Comparison of ENCODE assay signal across 9 mouse cellular contexts in genomic region chr2:33316063-33316405, GRCm38 (mm10). TPM values are rescaled to one million over a fixed set of nuclear protein-coding genes. Genes with fewer than 3 reads are reported as not detected.
DNase-seq lines count a peak whose midpoint lies in the region; ATAC-seq lines count a peak whose summit lies in the region.
"Had no signal": no experiment of that assay in that cellular context is flagged by ENCODE, and none has a peak within 500 bp of the region (broad histone marks: within the 10 kb centered on the region; RNA-seq: fewer than 3 reads in every experiment).

No protein-coding gene starts in this region.

- H3K4me3 ChIP-seq in heart, embryonic 10.5 days = no peak overlapping the region
- H3K4me3 ChIP-seq in midbrain, embryonic 10.5 days = no peak overlapping the region
- no peak overlapping the region for H3K4me3 ChIP-seq in midbrain, embryonic 11.5 days (ENCODE audit: low read depth, low read length)
- no peak overlapping the region for H3K4me3 ChIP-seq in limb, embryonic 10.5 days
- H3K4me3 ChIP-seq in stomach, embryonic 16.5 days (replicated peaks; ENCODE audit: low read length) = no peak overlapping the region
- no peak overlapping the region for H3K4me3 ChIP-seq in kidney, embryonic 14.5 days (ENCODE audit: low read length)
- H3K4me3 ChIP-seq: embryonic facial prominence, embryonic 12.5 days had no signal

- H3K9ac ChIP-seq in midbrain, embryonic 11.5 days (ENCODE audit: low read length) = no peak overlapping the region
- no peak overlapping the region for H3K9ac ChIP-seq in stomach, embryonic 16.5 days (ENCODE audit: low read length)
- no peak overlapping the region for H3K9ac ChIP-seq in kidney, embryonic 14.5 days (ENCODE audit: low read depth, low read length)
- H3K9ac ChIP-seq: embryonic facial prominence, embryonic 12.5 days had no signal

- no peaks in the 10 kb centered on the region for H3K27me3 ChIP-seq in heart, embryonic 10.5 days (ENCODE audit: insufficient read depth, poor library complexity, severe bottlenecking)
- H3K27me3 ChIP-seq in midbrain, embryonic 10.5 days (ENCODE audit: low read depth, poor library complexity, severe bottlenecking) = peaks cover 33% of the 10 kb centered on the region
- H3K27me3 ChIP-seq in midbrain, embryonic 11.5 days (ENCODE audit: control insufficient read depth, insufficient read depth, low read length) = peaks cover 7% of the 10 kb centered on the region; the same call in 1 of the 2 replicates
- H3K27me3 ChIP-seq in limb, embryonic 10.5 days (ENCODE audit: low read depth, poor library complexity, severe bottlenecking) = no peaks in the 10 kb centered on the region
- H3K27me3 ChIP-seq in stomach, embryonic 16.5 days (ENCODE audit: control insufficient read depth, insufficient read depth, low read length) = no peaks in the 10 kb centered on the region
- H3K27me3 ChIP-seq in kidney, embryonic 14.5 days (ENCODE audit: control insufficient read depth, insufficient read depth, low read length) = no peaks in the 10 kb centered on the region
- H3K27me3 ChIP-seq: embryonic facial prominence, embryonic 12.5 days had no signal

- 75% methylated on average over 1 of the region's 1 CpGs for WGBS in heart, embryonic 10.5 days
- 76% methylated on average over 1 of the region's 1 CpGs for WGBS in midbrain, embryonic 10.5 days
- WGBS in midbrain, embryonic 11.5 days = 86% methylated on average over 1 of the region's 1 CpGs
- 92% methylated on average over 1 of the region's 1 CpGs for WGBS in limb, embryonic 10.5 days
- 75% methylated on average over 1 of the region's 1 CpGs for WGBS in stomach, embryonic 16.5 days
- 96% methylated on average over 1 of the region's 1 CpGs for WGBS in kidney, embryonic 14.5 days

- no peaks in the 10 kb centered on the region for H3K9me3 ChIP-seq in heart, embryonic 10.5 days
- no peaks in the 10 kb centered on the region for H3K9me3 ChIP-seq in midbrain, embryonic 10.5 days (replicated peaks)
- H3K9me3 ChIP-seq in midbrain, embryonic 11.5 days (ENCODE audit: control insufficient read depth, low read length) = no peaks in the 10 kb centered on the region
- H3K9me3 ChIP-seq in limb, embryonic 10.5 days (replicated peaks) = no peaks in the 10 kb centered on the region
- H3K9me3 ChIP-seq in stomach, embryonic 16.5 days (replicated peaks; ENCODE audit: control insufficient read depth, low read length) = no peaks in the 10 kb centered on the region
- H3K9me3 ChIP-seq in kidney, embryonic 14.5 days (ENCODE audit: control insufficient read depth, low read length) = no peaks in the 10 kb centered on the region
- H3K9me3 ChIP-seq: embryonic facial prominence, embryonic 12.5 days had no signal

- H3K27ac ChIP-seq in heart, embryonic 10.5 days = peak overlapping the region; percentile 79
- H3K27ac ChIP-seq in midbrain, embryonic 10.5 days (replicated peaks) = peak overlapping the region; percentile 78
- no peak overlapping the region for H3K27ac ChIP-seq in midbrain, embryonic 11.5 days (ENCODE audit: low read depth, low read length)
- H3K27ac ChIP-seq in limb, embryonic 10.5 days = peak overlapping the region; percentile 79
- H3K27ac ChIP-seq in stomach, embryonic 16.5 days (ENCODE audit: low read length) = peak overlapping the region; percentile 82
- H3K27ac ChIP-seq in kidney, embryonic 14.5 days (ENCODE audit: low read depth, low read length) = no peak overlapping the region

- no peak; the same call in 1 of the 2 replicates for ATAC-seq in midbrain, embryonic 11.5 days (ENCODE audit: low FRiP score)
- ATAC-seq in stomach, embryonic 16.5 days (ENCODE audit: insufficient read depth, low FRiP score) = no peak
- ATAC-seq in megakaryocyte progenitor cell, adult 5-6 weeks (replicated peaks; ENCODE audit: poor library complexity) = no peak
- ATAC-seq in kidney, embryonic 14.5 days (ENCODE audit: low FRiP score, low TSS enrichment) = no peak

- DNase-seq in heart, embryonic 10.5 days (ENCODE audit: low spot score) = no peak
- no peak for DNase-seq in heart, adult 18-20 months
- DNase-seq in midbrain, embryonic 10.5 days (ENCODE audit: low spot score) = no peak
- DNase-seq in midbrain, embryonic 11.5 days (ENCODE audit: low spot score, missing footprints) = no peak
- DNase-seq in limb, embryonic 10.5 days (ENCODE audit: low spot score) = no peak

- H3K4me1 ChIP-seq in heart, embryonic 10.5 days = peaks cover 61% of the 10 kb centered on the region
- H3K4me1 ChIP-seq in midbrain, embryonic 10.5 days = peaks cover 24% of the 10 kb centered on the region
- peaks cover 9% of the 10 kb centered on the region for H3K4me1 ChIP-seq in midbrain, embryonic 11.5 days (ENCODE audit: control insufficient read depth, insufficient read depth, low read length)
- H3K4me1 ChIP-seq in limb, embryonic 10.5 days = peaks cover 34% of the 10 kb centered on the region
- H3K4me1 ChIP-seq in stomach, embryonic 16.5 days (ENCODE audit: control insufficient read depth, insufficient read depth, low read length) = peaks cover 21% of the 10 kb centered on the region
- H3K4me1 ChIP-seq in kidney, embryonic 14.5 days (ENCODE audit: control insufficient read depth, insufficient read depth, low read length) = no peaks in the 10 kb centered on the region

- H3K4me2 ChIP-seq in midbrain, embryonic 11.5 days = no peak overlapping the region
- H3K4me2 ChIP-seq in stomach, embryonic 16.5 days (ENCODE audit: low read depth, low read length) = no peak overlapping the region
- H3K4me2 ChIP-seq in kidney, embryonic 14.5 days (replicated peaks; ENCODE audit: low read depth, low read length) = no peak overlapping the region
- H3K4me2 ChIP-seq: embryonic facial prominence, embryonic 12.5 days had no signal

- no peaks in the 10 kb centered on the region for H3K36me3 ChIP-seq in heart, embryonic 10.5 days
- no peaks in the 10 kb centered on the region for H3K36me3 ChIP-seq in midbrain, embryonic 10.5 days
- H3K36me3 ChIP-seq in midbrain, embryonic 11.5 days (ENCODE audit: control insufficient read depth, insufficient read depth, low read length) = no peaks in the 10 kb centered on the region
- H3K36me3 ChIP-seq in limb, embryonic 10.5 days = no peaks in the 10 kb centered on the region
- H3K36me3 ChIP-seq in stomach, embryonic 16.5 days (ENCODE audit: control insufficient read depth, insufficient read depth, low read length) = no peaks in the 10 kb centered on the region
- H3K36me3 ChIP-seq in kidney, embryonic 14.5 days (ENCODE audit: control insufficient read depth, insufficient read depth, low read length) = no peaks in the 10 kb centered on the region
- H3K36me3 ChIP-seq: embryonic facial prominence, embryonic 12.5 days had no signal

RNA-seq across cellular contexts. Expression of gene Ralgps1, which starts 55.3 kb away (rescaled TPM):
- 3.8 and 6.4 TPM in 2 replicates for polyA plus RNA-seq in heart, embryonic 10.5 days (2016; fragmentation: Nextera tagmentation; extraction: Ambion mirVana)
- total RNA-seq in heart, adult 18-20 months (2021) = 1 to 10 TPM; 6.6 to 7.3 TPM
- 6.9 and 11.4 TPM in 2 replicates for polyA plus RNA-seq in midbrain, embryonic 10.5 days (2016; fragmentation: Nextera tagmentation; extraction: Ambion mirVana)
- polyA plus RNA-seq in midbrain, embryonic 11.5 days (2014; fragmentation: Nextera tagmentation; extraction: Ambion mirVana) = 13.5 and 13.8 TPM in 2 replicates
- 2.4 and 3.8 TPM in 2 replicates for polyA plus RNA-seq in limb, embryonic 10.5 days (2016; fragmentation: Nextera tagmentation; extraction: Ambion mirVana)
- 7.9 and 8.0 TPM in 2 replicates for polyA plus RNA-seq in stomach, embryonic 16.5 days (2015; fragmentation: Nextera tagmentation; extraction: Ambion mirVana)
- total RNA-seq in megakaryocyte progenitor cell, adult 5-6 weeks (2015) = 1.7 and 2.4 TPM in 2 replicates
- 0.42 and 0.68 TPM in 2 replicates for total RNA-seq in megakaryocyte progenitor cell, adult 5-6 weeks (2017)
- polyA plus RNA-seq in kidney, embryonic 14.5 days (2014; fragmentation: Nextera tagmentation; extraction: Ambion mirVana) = 4.8 and 7.9 TPM in 2 replicates

Comparison
In these comparisons a context has a peak if more than half of its experiments do, and no peak if none do; other contexts are left out.
1. H3K27ac ChIP-seq: peak in heart, embryonic 10.5 days (single experiment), midbrain, embryonic 10.5 days (single experiment), limb, embryonic 10.5 days (single experiment) and stomach, embryonic 16.5 days (single experiment); none in midbrain, embryonic 11.5 days (single experiment) and kidney, embryonic 14.5 days (single experiment).